Mouse (Mus musculus) neural tube, embryonic 13.5 days (tissue): ENCODE results near the gene Olfr693. TPM values are rescaled to one million over a fixed set of nuclear protein-coding genes. Genes with fewer than 3 reads are reported as not detected.
"Not testable (repeated sequence)": the region's sequence is repeated elsewhere in the genome, so short reads cannot be mapped to it uniquely, and the experiment has no call there.

Experiments used
- ATAC-seq: fragments of 200-750 bp; cut with Nextera tagmentation; 2 replicates; pipeline ENCODE4 v1.8.0; 2017; ENCODE audit warnings: low read depth, mild to moderate bottlenecking, moderate TSS enrichment, moderate library complexity
- H3K27ac ChIP-seq: fragments of 300-500 bp; sonication (generic); replicated peaks from 2 replicates; pipeline ENCODE4 v1.5.1; 2015; ENCODE audit warnings: moderate library complexity, mild to moderate bottlenecking, inconsistent platforms
- H3K27me3 ChIP-seq: fragments of 300-500 bp; sonication (generic); 2 replicates; pipeline ENCODE4 v1.6.1; 2015; ENCODE audit warnings: mild to moderate bottlenecking, inconsistent platforms
- H3K36me3 ChIP-seq: fragments of 300-500 bp; sonication (generic); 2 replicates; pipeline ENCODE4 v1.6.1; 2015; ENCODE audit warnings: mild to moderate bottlenecking, inconsistent platforms
- H3K4me1 ChIP-seq: fragments of 300-500 bp; sonication (generic); replicated peaks from 2 replicates; pipeline ENCODE4 v1.6.1; 2015; ENCODE audit warnings: inconsistent platforms
- H3K4me2 ChIP-seq: fragments of 300-500 bp; sonication (generic); 2 replicates; pipeline ENCODE4 v1.6.1; 2015; ENCODE audit warnings: inconsistent platforms, mild to moderate bottlenecking, moderate library complexity
- H3K4me3 ChIP-seq: fragments of 300-500 bp; sonication (generic); 2 replicates; pipeline ENCODE4 v1.5.1; 2015; ENCODE audit warnings: mild to moderate bottlenecking, inconsistent platforms
- H3K9ac ChIP-seq: fragments of 300-500 bp; sonication (generic); 2 replicates; pipeline ENCODE4 v1.6.1; 2015; ENCODE audit warnings: moderate library complexity, mild to moderate bottlenecking, inconsistent platforms
- H3K9me3 ChIP-seq: fragments of 300-500 bp; sonication (generic); 2 replicates; pipeline ENCODE4 v1.6.1; 2016; ENCODE audit warnings: inconsistent platforms
- WGBS: fragments of 180-500 bp; shearing (Covaris S2); methylation state at CpG from one replicate; pipeline ENCODE4 v1.1.7; 2015; 5-methylcytosine and 5-hydroxymethylcytosine counted together
- polyA plus RNA-seq: library from polyadenylated mRNA; unstranded; fragments of >200 nt; fragmentation: Nextera tagmentation; extraction: Ambion mirVana; gene quantifications from 2 replicates; pipeline ENCODE4 v1.2.1, GENCODE M21; 2015

Gene Olfr693
- polyA plus RNA-seq = not detected in 2 replicates

DNA sequence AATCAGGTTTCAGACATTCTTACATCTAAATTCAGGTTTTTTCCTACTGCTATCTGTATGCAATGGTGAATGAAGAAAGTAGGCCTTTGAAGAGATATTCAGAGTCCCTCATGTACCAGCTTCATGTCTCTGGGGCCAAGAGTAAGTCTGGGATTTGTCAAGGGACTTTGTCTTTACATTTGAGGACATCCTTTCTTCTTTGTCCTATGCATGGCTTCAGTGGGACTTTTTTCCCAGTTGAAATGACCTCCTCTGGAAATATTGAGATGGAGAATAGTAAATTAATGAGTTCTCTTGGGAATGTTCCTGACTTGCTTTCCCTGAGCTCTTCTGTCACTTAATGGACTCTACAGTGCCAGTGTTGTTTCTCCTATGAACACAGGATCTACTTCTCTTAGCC is at the start of gene Olfr693:
TSS of gene Olfr693 (minus strand) at position 101 of the 400 bp plus-strand sequence.
- Histone ChIP-seq H3K27me3 (no peaks in the 10 kb centered on the region), H3K9ac (no peak within 1 kb of the TSS), H3K36me3 (no peaks in the 10 kb centered on the region), H3K27ac (no peak within 1 kb of the TSS), H3K4me2 (no peak within 1 kb of the TSS), H3K4me1 (no peaks in the 10 kb centered on the region), H3K9me3 (no peaks in the 10 kb centered on the region), H3K4me3 (no peak within 1 kb of the TSS)
- no peak for ATAC-seq

DNA sequence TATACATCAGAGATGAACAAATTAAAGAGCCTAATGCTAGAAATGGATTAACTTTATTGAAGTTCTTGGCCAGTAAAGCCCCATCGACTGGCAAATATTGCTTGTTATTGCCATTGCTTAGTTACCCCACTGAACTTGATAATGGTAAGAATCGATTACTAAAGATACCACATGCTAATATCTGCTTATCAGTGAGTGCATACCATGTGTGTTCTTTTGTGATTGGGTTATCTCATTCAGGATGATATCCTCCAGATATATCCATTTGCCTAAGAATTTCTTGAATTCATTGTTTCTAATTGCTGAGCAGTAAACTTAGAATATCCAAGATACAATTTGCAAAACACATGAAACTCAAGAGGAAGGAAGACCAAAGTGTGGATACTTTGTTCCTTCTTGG is 45.3 kb upstream of the Olfr693 start:
- not testable (repeated sequence) for H3K9me3 ChIP-seq, H3K36me3 ChIP-seq, H3K4me1 ChIP-seq, ATAC-seq, H3K4me2 ChIP-seq, H3K27me3 ChIP-seq, H3K27ac ChIP-seq, H3K4me3 ChIP-seq, H3K9ac ChIP-seq
- 89% methylated on average over 2 of the region's 2 CpGs for WGBS

DNA sequence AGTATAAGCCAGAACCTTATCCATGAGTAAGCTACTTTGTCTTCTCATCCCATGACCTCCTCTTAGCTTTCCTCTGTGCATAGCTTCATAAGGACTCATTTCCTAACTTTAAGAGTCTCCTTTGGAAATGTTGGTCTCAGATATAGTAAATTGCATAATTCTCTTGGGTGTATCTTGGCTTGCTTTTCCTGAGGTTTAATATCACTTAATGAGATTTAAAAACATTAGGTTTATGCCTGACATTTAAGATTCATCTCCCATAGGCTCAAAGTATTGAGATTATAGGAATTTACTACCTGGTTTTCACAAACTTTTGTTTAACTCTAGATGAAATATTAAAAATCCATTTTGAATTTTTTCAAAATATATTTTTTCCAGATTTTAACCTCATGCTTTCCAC is 35.9 kb upstream of the Olfr693 start, which contains the start of gene Olfr695:
TSS of gene Olfr695 (minus strand) at position 101 of the 400 bp plus-strand sequence.
- no peaks in the 10 kb centered on the region for H3K36me3 ChIP-seq

DNA sequence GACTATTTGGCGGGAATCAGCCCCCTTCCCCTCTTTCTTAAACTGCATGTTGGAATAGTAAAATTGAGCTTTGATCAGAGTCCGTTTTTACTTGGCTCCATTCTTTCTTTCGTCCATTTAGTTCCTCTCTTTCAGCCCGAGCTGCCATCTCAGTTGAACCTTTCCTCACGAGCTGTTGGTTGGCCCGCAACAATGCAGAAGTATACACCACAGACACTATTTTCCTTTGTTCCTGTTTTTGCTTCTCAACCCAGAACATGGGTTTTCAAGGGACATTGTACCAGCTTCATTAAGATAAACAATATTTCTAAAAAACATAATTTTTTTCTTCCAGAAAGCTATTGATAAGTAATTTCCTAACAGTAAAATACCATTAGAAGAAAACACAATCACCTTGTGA is 31.1 kb upstream of the Olfr693 start:
- Histone ChIP-seq H3K4me2 (no peak overlapping the region), H3K36me3 (no peaks in the 10 kb centered on the region), H3K27me3 (no peaks in the 10 kb centered on the region), H3K27ac (no peak overlapping the region), H3K9me3 (no peaks in the 10 kb centered on the region), H3K4me1 (no peaks in the 10 kb centered on the region), H3K4me3 (no peak overlapping the region), H3K9ac (no peak overlapping the region)
- 93% methylated on average over 6 of the region's 6 CpGs for WGBS
- no peak for ATAC-seq

More for the DNA sequence above, 35.9 kb upstream of the Olfr693 start, which contains the start of gene Olfr695:
- H3K27ac ChIP-seq = no peak within 1 kb of the TSS
- no peaks in the 10 kb centered on the region for H3K4me1 ChIP-seq
- no peaks in the 10 kb centered on the region for H3K27me3 ChIP-seq
- no peaks in the 10 kb centered on the region for H3K9me3 ChIP-seq
- no peak within 1 kb of the TSS for H3K9ac ChIP-seq
- no peak within 1 kb of the TSS for H3K4me2 ChIP-seq
- no peak within 1 kb of the TSS for H3K4me3 ChIP-seq
- no peak for ATAC-seq

DNA sequence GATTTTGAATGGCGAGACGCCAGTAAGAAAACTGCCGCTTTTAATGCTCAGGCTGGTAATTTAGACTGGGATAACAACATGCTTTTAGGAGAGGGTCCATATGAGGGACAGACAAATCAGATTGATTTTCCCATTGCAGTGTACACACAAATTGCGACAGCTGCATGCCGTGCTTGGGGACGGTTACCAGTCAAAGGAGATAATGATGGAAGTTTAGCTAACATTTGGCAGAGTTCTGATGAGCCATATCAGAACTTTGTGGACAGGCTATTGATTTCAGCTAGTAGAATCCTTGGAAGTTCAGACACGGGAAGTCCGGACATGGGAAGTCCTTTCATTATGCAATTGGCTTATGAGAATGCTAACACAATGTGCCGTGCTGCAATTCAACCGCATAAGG is 27.3 kb upstream of the Olfr693 start:
- not testable (repeated sequence) for H3K4me2 ChIP-seq, H3K9ac ChIP-seq, H3K36me3 ChIP-seq, ATAC-seq, H3K27ac ChIP-seq, H3K4me1 ChIP-seq, H3K27me3 ChIP-seq, H3K9me3 ChIP-seq, H3K4me3 ChIP-seq
- WGBS = 92% methylated on average over 10 of the region's 10 CpGs

DNA sequence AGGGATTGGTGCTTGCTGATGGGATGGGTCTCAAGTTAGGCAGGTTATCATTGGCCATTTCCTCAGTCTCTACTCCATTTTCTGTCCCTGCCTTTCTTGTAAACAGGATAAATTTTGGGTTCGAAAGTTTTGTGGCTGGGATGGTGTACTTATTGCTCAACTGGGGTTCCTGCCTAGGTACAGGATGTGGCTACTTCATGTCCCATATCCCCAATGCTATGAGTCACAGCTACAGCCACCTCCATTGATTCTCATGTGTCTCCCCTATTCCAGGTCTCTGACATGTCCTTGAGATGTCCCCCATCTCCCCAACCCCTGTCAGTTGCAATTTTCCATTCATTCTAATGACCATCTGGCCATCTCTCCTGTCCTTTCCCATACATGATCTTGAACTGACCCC is 16.5 kb upstream of the Olfr693 start:
- no peak overlapping the region for H3K4me3 ChIP-seq
- H3K9me3 ChIP-seq = no peaks in the 10 kb centered on the region
- ATAC-seq = no peak
- no peaks in the 10 kb centered on the region for H3K4me1 ChIP-seq
- no peaks in the 10 kb centered on the region for H3K27me3 ChIP-seq
- whole genome bisulfite sequencing = 76% methylated on average over 1 of the region's 1 CpGs
- no peak overlapping the region for H3K4me2 ChIP-seq
- H3K36me3 ChIP-seq = no peaks in the 10 kb centered on the region
- no peak overlapping the region for H3K27ac ChIP-seq
- no peak overlapping the region for H3K9ac ChIP-seq

DNA sequence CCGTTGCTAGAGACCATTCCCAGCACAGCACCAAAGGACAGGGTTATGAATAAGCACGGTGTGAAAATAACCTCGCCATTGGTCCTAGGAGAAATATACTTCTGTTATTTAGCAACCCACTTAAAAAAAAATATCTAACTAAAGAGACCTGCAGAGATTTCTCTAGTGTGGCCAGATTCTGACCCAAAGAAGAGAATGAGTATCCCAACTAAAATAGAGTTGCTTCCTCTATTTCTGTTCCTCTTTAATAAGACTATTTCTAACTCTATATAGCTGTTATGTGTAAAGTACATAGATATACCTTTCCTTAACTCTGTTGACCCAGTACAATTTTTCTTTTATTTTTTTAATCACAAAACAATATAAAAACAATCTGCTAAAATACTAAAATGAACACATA is 12.6 kb upstream of the Olfr693 start:
- Histone ChIP-seq H3K36me3 (no peaks in the 10 kb centered on the region), H3K4me3 (no peak overlapping the region), H3K4me2 (no peak overlapping the region), H3K27ac (no peak overlapping the region), H3K9ac (no peak overlapping the region), H3K27me3 (no peaks in the 10 kb centered on the region), H3K4me1 (no peaks in the 10 kb centered on the region), H3K9me3 (no peaks in the 10 kb centered on the region)
- ATAC-seq = no peak
- 91% methylated on average over 3 of the region's 3 CpGs for WGBS

DNA sequence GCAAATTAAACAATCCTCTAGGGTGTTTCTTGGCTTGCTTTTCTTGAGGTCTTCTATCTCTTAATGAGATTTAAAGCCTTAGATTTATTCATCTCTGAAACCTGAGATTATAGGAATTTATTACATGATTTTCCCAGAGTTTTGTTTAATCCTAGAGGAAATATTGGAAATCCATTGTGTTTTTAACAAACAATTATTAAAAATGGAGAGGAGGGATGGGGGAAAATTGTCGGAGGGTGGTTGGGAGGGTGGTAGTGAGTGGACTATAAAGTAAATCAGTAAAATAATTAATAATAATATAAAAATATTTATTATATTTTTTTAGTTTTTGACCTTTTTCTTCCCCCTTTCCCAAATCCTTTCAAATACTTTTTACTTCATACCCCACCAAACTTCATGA is 11.3 kb upstream of the Olfr693 start, which contains the start of gene Olfr694:
TSS of gene Olfr694 (minus strand) at position 101 of the 400 bp plus-strand sequence.
- H3K27ac ChIP-seq = no peak within 1 kb of the TSS
- 88% methylated on average over 1 of the region's 1 CpGs for WGBS

DNA sequence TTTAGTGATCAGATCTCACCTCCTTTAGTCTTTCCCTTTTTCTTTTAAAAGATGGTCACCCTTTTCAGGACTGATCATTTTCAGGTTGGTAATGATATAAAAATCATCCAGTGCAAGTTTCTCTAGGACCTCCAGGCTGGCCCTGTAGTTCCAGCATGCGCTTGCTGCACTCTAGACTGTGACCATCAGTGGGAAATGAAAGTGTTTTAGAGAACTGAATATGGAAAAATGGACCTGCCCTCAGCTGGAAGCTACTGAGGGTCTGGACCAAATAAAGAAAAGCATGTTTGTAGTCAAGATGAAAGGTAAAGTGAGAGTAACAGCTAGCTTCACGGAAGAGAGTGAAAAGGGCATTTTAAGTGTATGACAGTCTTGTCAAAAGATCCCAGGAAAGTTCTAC is 5.0 kb upstream of the Olfr693 start:
- 81% methylated on average over 2 of the region's 2 CpGs for WGBS

More for the DNA sequence above, 11.3 kb upstream of the Olfr693 start, which contains the start of gene Olfr694:
- H3K9ac ChIP-seq = no peak within 1 kb of the TSS
- H3K4me2 ChIP-seq = no peak within 1 kb of the TSS
- no peaks in the 10 kb centered on the region for H3K9me3 ChIP-seq
- no peak for ATAC-seq
- no peak within 1 kb of the TSS for H3K4me3 ChIP-seq
- H3K36me3 ChIP-seq = no peaks in the 10 kb centered on the region
- H3K4me1 ChIP-seq = no peaks in the 10 kb centered on the region
- H3K27me3 ChIP-seq = no peaks in the 10 kb centered on the region

DNA sequence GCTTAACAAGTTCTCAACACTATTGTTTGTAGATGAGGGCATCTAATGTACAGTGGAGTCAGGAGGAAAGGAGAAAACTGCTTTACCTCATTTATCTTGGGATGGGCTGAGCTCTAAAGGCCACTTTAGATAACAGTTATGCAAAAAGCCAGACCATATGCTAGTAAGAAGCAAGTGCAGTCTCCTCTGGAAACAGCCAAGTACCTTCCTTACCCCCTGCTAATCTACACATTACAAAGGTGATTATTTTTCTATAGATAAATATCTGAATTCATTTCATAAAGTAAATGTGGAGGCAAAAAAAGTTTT is 28.1 kb downstream of the Olfr693 start:
- no peak for ATAC-seq
- no peaks in the 10 kb centered on the region for H3K4me1 ChIP-seq
- no peak overlapping the region for H3K27ac ChIP-seq
- H3K4me3 ChIP-seq = no peak overlapping the region
- H3K27me3 ChIP-seq = no peaks in the 10 kb centered on the region
- no peaks in the 10 kb centered on the region for H3K9me3 ChIP-seq
- H3K36me3 ChIP-seq = no peaks in the 10 kb centered on the region
- no peak overlapping the region for H3K9ac ChIP-seq
- H3K4me2 ChIP-seq = no peak overlapping the region

More for the DNA sequence above, 5.0 kb upstream of the Olfr693 start:
- Histone ChIP-seq H3K4me2 (no peak overlapping the region), H3K4me3 (no peak overlapping the region), H3K4me1 (no peaks in the 10 kb centered on the region), H3K36me3 (no peaks in the 10 kb centered on the region), H3K27ac (no peak overlapping the region), H3K9ac (no peak overlapping the region), H3K27me3 (no peaks in the 10 kb centered on the region), H3K9me3 (no peaks in the 10 kb centered on the region)
- no peak for ATAC-seq

DNA sequence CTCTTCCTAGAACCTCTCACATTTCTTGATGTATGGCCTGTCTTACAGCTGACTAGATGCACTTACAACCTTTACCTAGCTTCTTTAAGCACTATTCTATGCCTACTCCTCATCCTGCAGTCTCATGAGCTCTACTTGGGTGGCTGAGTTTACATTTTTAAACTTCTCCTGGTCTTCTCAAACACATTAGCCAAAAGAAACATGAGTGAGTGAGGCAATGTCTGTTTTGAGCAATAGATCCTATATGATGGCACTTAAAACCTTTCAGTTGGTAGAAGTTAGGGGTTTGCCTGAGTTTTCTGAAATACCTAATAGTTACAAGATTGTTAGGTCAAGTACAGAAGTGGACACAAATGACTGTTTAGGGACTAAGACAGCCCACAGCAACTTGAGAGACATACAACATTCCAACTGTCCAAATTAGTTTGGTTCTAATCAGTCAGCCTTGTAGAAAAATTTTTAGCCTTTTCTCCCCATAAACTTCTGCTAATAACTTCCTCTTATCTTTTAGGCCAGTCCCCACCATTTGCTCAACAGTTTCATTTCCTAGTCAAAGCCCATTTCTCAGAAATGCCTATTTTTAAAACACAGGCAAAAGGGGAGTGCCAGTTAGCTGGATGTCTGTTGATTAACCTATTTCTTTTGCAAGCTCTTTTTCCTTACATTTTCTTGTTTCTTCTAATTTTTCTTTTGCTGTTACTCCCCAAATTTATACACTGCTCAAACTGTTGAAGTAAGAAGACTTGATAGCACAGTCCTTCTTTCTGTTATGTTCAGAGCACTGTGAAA is 28.6 kb downstream of the Olfr693 start:
- Histone ChIP-seq H3K9me3 (no peaks in the 10 kb centered on the region), H3K4me3 (no peak overlapping the region), H3K4me1 (no peaks in the 10 kb centered on the region), H3K27me3 (no peaks in the 10 kb centered on the region), H3K9ac (no peak overlapping the region), H3K4me2 (no peak overlapping the region), H3K27ac (no peak overlapping the region), H3K36me3 (no peaks in the 10 kb centered on the region)
- ATAC-seq = no peak

DNA sequence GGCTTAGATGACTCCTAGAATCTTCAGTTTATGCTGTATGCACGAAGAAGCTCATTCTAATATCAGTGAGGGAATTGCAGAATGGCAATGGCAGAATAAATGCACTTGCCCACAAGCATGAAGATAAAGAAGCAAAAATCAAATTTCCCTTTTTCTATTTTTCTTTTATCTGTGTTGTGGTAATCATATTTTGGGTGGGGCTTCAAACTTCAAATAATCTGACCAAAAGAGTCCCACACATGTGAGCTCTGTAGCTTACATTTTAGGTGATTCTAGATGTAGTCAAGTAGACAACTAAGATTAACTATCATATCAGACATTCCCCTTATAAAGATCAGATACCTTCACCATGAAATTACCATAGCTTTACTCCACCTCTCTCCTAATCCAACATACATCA is 30.6 kb downstream of the Olfr693 start:
- no peaks in the 10 kb centered on the region for H3K36me3 ChIP-seq
- no peak overlapping the region for H3K27ac ChIP-seq
- H3K4me3 ChIP-seq = no peak overlapping the region
- H3K9ac ChIP-seq = no peak overlapping the region
- no peak overlapping the region for H3K4me2 ChIP-seq
- no peaks in the 10 kb centered on the region for H3K9me3 ChIP-seq
- H3K4me1 ChIP-seq = no peaks in the 10 kb centered on the region
- no peak for ATAC-seq
- WGBS = 88% methylated on average over 1 of the region's 1 CpGs
- no peaks in the 10 kb centered on the region for H3K27me3 ChIP-seq

DNA sequence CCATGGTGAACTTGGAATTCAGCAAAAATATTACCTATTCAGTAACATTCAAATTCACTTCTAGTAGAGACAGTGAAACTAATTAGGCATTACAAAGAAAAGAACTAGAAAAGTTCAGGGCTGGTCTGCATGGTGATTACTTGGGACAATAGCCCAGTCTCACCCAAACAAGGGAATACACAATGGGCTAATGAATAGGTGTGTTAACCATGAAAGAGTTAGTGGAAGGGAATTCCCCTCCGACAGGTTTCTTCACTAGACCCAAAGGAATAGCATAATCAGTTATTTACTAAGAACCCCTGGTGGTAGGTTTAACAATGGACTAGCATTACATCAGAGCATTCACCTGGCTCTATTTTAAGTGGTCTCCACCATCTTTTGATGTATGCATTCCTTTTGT is 35.1 kb downstream of the Olfr693 start:
- 58% methylated on average over 1 of the region's 1 CpGs for WGBS
- H3K4me3 ChIP-seq = no peak overlapping the region
- H3K4me2 ChIP-seq = no peak overlapping the region
- no peaks in the 10 kb centered on the region for H3K36me3 ChIP-seq
- no peaks in the 10 kb centered on the region for H3K27me3 ChIP-seq
- H3K27ac ChIP-seq = no peak overlapping the region
- no peak overlapping the region for H3K9ac ChIP-seq
- no peaks in the 10 kb centered on the region for H3K4me1 ChIP-seq
- no peaks in the 10 kb centered on the region for H3K9me3 ChIP-seq
- ATAC-seq = no peak
